Mouse (Mus musculus) NIH3T3 (cell line): ENCODE data around the gene Tex19.2.
"Not testable (repeated sequence)": the region's sequence is repeated elsewhere in the genome, so short reads cannot be mapped to it uniquely, and the experiment has no call there.

Experiments
- DNase-seq: peaks from one replicate; pipeline ENCODE4 v3.0.0-alpha.2; 2012; ENCODE audit warnings: low read depth

Gene Tex19.2

DNA sequence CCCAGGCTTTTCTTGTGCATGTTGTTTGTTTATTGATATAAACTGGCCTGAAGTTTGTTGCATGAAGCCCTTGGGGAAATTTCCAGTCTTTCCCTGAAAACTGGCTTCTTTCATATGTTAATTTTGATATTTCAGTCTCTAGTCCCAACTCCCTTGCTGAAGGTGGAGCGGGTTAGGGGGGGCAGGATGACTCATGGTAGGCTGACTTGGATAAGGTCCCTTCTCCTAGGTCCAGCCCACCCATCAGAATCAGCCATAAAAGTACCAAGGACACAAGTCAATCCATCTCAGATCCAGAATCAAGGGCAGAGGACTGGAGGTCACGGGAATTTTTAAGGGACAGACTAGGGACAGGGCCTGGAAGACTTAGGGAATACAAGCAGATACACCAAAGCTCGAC is 7.4 kb downstream of the Tex19.2 start:
- DNase-seq: no peak

DNA sequence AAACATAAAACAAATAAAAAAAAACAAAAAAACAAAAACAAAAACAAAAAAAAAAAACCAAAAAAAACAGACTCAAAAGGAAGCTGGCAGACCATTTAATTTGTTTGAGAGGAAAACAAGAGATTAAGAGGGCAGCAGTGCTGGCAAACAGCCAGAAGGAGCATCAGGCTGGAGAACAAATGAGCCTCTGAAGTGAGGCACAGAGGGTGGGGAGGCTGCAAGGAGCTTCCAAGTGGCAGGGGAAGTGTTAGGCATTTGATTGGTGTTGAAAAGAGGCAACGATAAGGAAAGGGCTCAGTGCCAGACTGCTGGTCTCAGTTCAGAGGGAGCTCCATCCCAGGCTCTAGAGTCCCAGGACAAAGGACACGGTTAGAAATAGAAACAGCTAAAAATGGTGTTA is 8.5 kb downstream of the Tex19.2 start:
- peak; percentile 35 for DNase-seq

GRCm38 (mm10) chr11:121108061-121108460 is 10.4 kb downstream of the Tex19.2 start:
- no peak for DNase-seq

- not testable (repeated sequence) for DNase-seq
Observed at GRCm38 (mm10) chr11:121107242-121107641, 11.2 kb downstream of the Tex19.2 start.

GRCm38 (mm10) chr11:121101124-121101805 is 17.2 kb downstream of the Tex19.2 start:
- DNase-seq: no peak

- DNase-seq: no peak
Observed at GRCm38 (mm10) chr11:121100692-121101091, 17.8 kb downstream of the Tex19.2 start.

DNA sequence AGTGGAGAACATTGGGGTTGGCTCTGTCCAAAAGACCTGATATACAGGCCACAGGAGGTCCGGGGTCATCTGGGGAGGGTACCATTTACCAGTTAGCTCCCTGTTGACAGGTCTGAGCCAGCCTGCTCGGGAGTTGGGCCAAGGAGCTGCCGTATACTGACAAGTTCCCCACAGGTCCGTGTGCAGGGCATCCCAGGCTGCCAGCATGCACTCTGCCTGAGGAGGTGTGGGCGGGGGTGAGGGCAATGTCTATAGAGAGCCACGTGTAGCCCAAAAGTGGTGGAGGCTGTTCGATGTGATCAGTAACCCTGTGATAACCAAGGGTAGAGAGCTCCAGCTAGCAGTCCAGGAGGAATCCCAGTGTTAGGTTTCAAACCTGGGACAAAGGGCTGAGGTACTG is 18.7 kb downstream of the Tex19.2 start:
- no peak for DNase-seq

DNA sequence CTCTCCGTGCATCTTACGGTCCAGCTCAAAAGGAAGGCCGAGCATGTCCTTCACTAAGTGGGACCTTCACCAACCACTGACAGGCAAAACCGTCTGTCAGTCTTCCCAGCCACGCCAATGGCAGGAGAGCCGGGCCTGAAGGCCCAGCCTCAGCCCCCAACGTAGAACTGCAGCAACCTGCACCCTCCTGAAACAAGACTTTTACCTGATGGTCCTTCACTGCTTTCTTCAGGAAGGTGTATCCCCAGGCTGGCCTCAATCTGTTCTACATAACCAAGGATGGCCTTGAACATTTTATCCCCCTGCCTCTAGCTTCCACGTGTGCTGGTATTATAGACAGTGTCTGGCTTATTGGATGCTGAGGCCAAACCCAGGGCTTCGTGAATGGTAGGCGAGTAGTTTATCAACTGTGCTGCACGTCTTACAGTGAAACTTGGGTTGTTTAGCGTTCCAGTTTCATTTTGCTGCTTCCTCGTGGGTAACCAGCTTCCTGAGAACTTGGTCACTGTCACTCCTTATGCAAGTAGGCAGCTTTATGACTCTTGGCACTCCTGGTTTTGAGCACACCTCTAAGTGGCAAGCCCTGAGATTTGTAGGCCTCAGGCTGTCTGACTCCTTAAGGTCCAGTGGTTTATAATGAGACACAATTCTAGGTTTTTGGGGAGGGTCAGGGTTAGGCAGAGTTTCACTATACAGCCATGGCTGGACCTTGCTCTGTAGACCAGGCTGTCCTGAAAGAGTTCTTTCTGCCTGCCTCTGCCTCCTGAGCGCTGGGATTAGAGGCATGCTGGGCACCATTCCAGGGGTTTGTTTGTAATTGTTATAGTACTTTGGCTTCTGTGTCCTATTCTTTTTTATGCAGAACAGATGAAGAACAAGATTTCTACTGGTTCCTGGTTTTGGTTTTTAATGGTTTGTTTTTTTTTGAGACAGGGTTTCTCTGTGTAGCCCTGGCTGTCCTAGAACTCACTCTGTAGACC is 25.6 kb downstream of the Tex19.2 start:
- DNase-seq: no peak

- peak; percentile 44 for DNase-seq
Observed at GRCm38 (mm10) chr11:121090943-121091342, 27.5 kb downstream of the Tex19.2 start.

DNA sequence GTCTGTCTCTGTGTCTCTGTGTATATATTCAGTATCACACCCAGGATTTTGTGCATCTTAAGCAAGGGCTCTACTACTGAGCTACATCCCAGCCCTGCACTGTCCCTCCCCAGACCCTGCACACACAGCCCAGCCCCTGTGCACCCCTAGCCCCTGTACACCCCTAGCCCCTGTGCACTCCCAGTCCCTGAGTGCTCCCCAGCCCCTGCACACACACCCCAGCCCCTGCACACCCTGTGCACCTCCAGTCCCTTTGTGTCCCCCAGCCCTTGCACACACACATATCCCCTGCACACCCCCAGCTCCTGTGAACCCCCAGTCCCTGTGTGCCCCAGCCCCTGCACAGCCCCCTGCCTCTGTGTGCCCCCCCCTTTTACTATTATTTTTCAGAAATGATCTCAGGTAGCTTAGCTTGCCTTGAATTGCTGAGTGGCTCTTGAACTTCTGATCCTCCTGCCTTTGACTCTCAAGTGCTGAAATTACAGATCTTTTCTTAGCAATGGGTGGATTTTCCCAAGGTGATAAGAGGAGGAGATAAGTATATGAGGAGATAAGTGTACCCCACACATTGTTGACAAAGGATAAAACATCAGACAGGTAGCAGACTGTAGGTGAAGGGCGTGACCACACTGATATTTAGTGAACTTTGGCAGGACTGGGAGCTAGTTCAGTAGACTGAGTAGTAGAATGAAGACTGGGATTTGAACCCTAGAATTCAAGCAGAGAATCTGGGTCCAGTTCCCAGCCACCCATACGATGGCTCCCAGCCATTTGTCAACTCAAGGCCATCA is 28.5 kb downstream of the Tex19.2 start:
- DNase-seq: no peak

DNA sequence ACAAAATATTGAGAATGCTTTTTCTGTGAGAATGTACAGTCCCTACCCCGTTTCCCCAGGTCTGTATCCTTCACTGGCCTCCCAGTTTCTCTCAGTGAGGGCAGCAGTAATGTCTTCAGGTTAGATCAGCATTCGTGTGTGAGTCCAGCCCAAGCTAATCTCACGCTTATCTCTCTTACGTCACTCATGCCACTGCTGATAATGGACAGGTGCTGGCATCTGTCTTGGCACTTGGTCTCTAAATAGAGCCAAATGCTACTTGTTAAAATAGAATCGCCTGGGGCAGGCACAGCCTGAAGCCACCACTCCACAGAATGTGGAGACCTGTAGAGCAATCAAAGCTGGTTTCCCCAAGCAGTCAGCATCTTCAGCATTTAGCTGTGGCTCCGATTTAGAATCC is 29.5 kb downstream of the Tex19.2 start:
- DNase-seq: no peak

DNA sequence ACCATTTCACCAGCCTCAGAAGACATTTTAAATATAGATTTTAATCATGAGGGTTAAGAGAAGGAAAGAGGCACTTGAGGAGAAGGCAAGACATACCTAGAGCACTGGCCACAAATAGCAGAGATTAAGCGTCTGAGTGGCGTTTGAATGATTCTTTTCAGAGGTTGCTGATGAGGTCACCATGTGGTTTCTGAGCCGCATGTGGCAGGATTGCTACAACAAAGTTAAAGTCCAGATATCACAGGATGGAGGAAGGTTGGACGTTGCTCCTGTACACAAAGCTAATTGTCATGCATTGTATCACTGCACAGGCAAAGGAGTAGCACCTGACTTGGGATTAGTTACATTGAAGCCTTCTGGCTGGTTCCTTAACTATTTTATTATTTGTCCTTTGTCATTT is 32.2 kb downstream of the Tex19.2 start:
- DNase-seq: no peak

DNA sequence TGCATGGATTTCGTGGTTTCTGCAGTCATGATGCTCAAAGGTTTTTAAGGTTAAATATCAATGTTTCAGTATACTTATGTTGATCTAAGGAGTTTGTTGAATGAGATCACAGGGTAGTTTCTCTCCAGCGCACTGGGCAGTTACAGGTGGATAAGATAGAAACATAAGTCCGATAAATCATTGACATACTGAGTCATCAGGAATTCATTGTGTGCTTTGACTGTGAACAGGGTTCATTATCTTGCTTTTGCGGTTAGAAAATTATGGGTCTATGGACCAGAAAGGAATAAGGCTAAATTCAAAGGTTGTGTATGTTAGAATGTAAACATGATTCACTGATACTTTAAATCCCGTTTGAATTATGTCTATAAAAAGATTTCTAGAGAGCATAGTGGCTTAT is 33.3 kb downstream of the Tex19.2 start:
- no peak for DNase-seq

GRCm38 (mm10) chr11:121082857-121083500 is 35.5 kb downstream of the Tex19.2 start:
- DNase-seq: peak; percentile 49

DNA sequence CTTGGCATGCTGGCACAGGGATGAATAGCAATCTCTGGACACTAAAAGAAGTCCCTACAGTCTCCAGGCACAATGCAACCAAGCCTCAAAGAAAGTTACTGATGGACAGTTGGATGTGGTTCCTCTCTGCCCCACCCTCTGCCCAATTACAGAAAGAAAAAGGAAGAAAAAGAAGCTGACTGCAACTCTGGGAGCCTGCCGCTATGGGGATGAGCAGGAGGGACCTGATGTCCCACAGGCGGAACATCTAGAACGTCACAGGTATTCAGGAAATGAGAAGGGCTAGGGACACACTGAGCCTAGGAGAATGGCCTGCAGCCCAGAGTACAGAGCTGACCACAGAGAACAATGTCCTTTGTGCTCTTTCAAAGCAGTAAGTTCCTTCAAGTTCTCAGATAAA is 36.2 kb downstream of the Tex19.2 start:
- no peak for DNase-seq

DNA sequence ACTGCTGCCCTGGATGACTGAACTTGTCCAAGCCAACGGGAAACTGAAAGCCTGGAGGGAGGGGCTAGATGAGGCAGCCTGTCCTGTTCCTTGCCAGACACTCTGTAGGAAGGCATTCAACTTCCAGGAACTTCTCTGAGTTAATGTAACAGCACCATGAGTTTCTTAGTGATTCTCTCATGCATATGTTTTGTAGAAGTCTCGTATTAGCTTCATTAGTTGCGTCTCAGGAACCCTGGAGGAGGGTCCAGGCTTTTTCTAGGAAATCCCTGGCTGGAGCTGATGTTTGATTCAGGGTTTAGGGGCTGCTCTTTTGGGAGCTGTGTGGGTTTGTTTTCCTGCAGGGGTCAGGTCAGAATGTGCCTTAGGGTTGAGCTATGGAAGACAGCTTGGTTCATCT is 37.4 kb downstream of the Tex19.2 start, which contains the start of gene Sectm1a:
Sectm1a (minus strand) TSS at position 101 of the 400 bp plus-strand sequence.
- no peak for DNase-seq

DNA sequence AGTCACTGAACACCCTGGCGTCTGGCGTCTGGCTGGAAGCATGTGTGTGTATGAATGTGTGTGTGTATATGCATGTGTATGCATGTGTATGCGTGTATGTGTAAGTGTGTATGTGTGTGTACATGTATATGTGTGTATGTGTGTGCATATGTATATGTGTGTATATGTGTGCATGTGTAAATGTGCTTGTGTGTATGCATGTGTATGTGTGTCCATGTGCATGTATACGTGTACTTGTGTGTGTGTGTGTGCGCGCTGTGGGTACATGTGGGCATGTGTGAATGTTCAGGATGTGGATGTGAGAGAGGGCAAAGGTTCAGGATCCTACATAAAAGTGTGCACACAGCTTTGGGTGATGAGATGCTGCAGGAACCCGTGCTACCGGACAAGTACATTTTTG is 38.1 kb downstream of the Tex19.2 start:
- no peak for DNase-seq

GRCm38 (mm10) chr11:121075655-121076054 is 42.8 kb downstream of the Tex19.2 start:
- no peak for DNase-seq

DNA sequence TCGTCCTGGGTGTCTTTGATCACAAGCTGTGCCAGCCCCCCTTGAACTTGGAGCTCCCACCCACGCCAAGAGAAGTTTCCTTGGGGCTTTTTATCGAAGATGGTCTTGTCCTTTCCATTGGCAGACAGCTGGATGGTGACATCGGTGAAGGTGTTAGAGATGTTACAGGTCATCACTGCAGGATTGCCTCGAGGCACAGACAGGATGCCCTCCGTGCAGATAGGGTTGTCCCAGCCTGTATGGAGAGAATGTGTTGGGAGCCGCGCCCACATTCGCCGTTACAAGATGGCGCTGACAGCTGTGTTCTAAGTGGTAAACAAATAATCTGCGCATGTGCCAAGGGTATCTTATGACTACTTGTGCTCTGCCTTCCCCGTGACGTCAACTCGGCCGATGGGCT is 48.8 kb downstream of the Tex19.2 start:
- not testable (repeated sequence) for DNase-seq

DNA sequence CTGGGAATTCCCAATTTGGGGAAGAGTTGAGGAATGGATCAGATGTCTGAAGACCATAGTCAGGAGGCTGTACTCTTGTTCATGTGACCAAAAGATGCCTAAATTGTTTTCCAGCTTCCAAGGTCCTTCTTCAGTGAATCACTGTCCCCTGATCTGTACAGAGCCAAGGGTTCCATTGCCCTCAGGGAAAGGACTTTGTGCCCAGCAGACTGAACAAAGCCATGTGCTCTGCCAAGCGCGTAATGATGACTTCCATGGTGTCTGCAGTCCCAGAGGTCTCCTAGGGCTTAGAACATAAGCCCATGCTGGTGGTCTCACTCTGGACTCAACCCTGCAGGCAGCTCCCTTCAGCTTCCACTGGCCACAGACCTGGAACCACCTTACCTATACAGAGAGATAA is 50.6 kb downstream of the Tex19.2 start:
- DNase-seq: no peak
